20 mouse cellular contexts compared by ENCODE assay signal in the genomic region with DNA sequence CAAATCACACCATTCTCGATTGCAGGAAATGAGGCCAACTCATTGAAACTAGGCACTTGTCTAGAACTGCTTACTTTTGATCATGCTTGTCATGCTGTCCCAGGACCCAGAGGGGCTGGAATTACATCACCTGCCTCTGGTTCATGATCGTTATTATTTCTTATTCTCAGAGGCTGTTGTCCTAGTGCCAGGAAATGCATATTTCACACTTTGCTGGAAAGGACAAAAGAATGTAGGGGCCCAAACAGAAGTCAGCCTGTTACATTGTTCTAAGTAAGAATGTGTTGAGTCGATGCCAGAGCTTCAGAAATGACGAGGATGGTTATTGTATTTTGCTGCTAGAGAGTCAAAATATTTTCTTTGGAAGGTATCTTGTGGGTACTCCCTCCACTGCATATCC.
DNase-seq lines count a peak whose midpoint lies in the region; ATAC-seq and TF ChIP-seq lines count a peak whose summit lies in the region.
"Had no signal": no experiment of that assay in that cellular context is flagged by ENCODE, and none has a peak within 500 bp of the region (broad histone marks: within the 10 kb centered on the region; RNA-seq: fewer than 3 reads in every experiment).

No protein-coding gene starts in this region.

- no peak for ATAC-seq in heart, postnatal 0 days (ENCODE audit: insufficient read depth, low read depth)
- ATAC-seq in lung, postnatal 0 days, result peak; percentile 26; the same call in 1 of the 2 replicates
- ATAC-seq: forebrain, embryonic 14.5 days; hindbrain, embryonic 16.5 days; inflammation-experienced regulatory T-cells, adult 6 months had no signal

- H3K27ac ChIP-seq in heart, postnatal 0 days (ENCODE audit: low read depth), result no peak overlapping the region
- no peak overlapping the region for H3K27ac ChIP-seq in lung, postnatal 0 days (ENCODE audit: low read length)
- no peak overlapping the region for H3K27ac ChIP-seq in midbrain, embryonic 10.5 days (replicated peaks)
- H3K27ac ChIP-seq: forebrain, embryonic 10.5 days; gastrocnemius, adult 2 months; hindbrain, embryonic 12.5 days had no signal

- H3K27me3 ChIP-seq in heart, postnatal 0 days (ENCODE audit: control insufficient read depth, insufficient read depth, low read length), result no peaks in the 10 kb centered on the region
- no peaks in the 10 kb centered on the region for H3K27me3 ChIP-seq in lung, postnatal 0 days (replicated peaks; ENCODE audit: insufficient read depth, low read length)
- H3K27me3 ChIP-seq in midbrain, embryonic 10.5 days (ENCODE audit: low read depth, poor library complexity, severe bottlenecking), result no peaks in the 10 kb centered on the region
- H3K27me3 ChIP-seq: embryonic facial prominence, embryonic 13.5 days; hindbrain, embryonic 12.5 days had no signal

- H3K4me2 ChIP-seq in heart, postnatal 0 days (ENCODE audit: low read depth, low read length), result no peak overlapping the region
- H3K4me2 ChIP-seq in lung, postnatal 0 days (replicated peaks; ENCODE audit: low read depth, low read length), result no peak overlapping the region
- H3K4me2 ChIP-seq: embryonic facial prominence, embryonic 13.5 days; heart, embryonic 11.5 days; hindbrain, embryonic 12.5 days had no signal

- peak; percentile 11 for DNase-seq in heart, postnatal 0 days (ENCODE audit: low spot score)
- no peak for DNase-seq in heart, adult 11 months
- DNase-seq in lung, postnatal 0 days (ENCODE audit: low spot score), result peak; percentile 47
- no peak for DNase-seq in lung, adult 18-20 months
- DNase-seq in fat pad, adult 2 months (ENCODE audit: extremely low read depth, low read depth, low spot score), result peak; percentile 18
- no peak for DNase-seq in midbrain, embryonic 10.5 days (ENCODE audit: low spot score)
- DNase-seq: adrenal gland, postnatal 14 days; cerebellum, adult 11-12 months; cerebellum, adult 9-10 months; cerebellum, postnatal 25 days; gastrocnemius, adult 2 months; gastrocnemius, postnatal 25 days; heart, postnatal 4 days had no signal

- peaks cover 2% of the 10 kb centered on the region; the same call in 1 of the 2 replicates for H3K4me1 ChIP-seq in heart, postnatal 0 days (ENCODE audit: control insufficient read depth, insufficient read depth)
- peaks cover 8% of the 10 kb centered on the region for H3K4me1 ChIP-seq in lung, postnatal 0 days (ENCODE audit: insufficient read depth, low read depth, low read length)
- no peaks in the 10 kb centered on the region for H3K4me1 ChIP-seq in midbrain, embryonic 10.5 days
- H3K4me1 ChIP-seq: embryonic facial prominence, embryonic 13.5 days; hindbrain, embryonic 12.5 days had no signal

- H3K9ac ChIP-seq in heart, postnatal 0 days (replicated peaks; ENCODE audit: low read depth, low read length), result no peak overlapping the region
- H3K9ac ChIP-seq in lung, postnatal 0 days (replicated peaks; ENCODE audit: low read depth), result no peak overlapping the region
- H3K9ac ChIP-seq: embryonic facial prominence, embryonic 13.5 days; hindbrain, embryonic 12.5 days had no signal

- no peak overlapping the region for H3K4me3 ChIP-seq in heart, postnatal 0 days (ENCODE audit: low read depth, low read length)
- no peak overlapping the region for H3K4me3 ChIP-seq in lung, postnatal 0 days (ENCODE audit: low read depth, low read length)
- H3K4me3 ChIP-seq in midbrain, embryonic 10.5 days, result no peak overlapping the region
- H3K4me3 ChIP-seq: embryonic facial prominence, embryonic 13.5 days; forebrain, embryonic 10.5 days; gastrocnemius, adult 2 months; hindbrain, embryonic 12.5 days had no signal

- 29% methylated on average over 4 of the region's 4 CpGs for WGBS in heart, postnatal 0 days
- WGBS in lung, postnatal 0 days, result 20% methylated on average over 4 of the region's 4 CpGs
- WGBS in midbrain, embryonic 10.5 days, result 86% methylated on average over 4 of the region's 4 CpGs

- TF ChIP-seq CTCF in heart, postnatal 0 days (IDR thresholded peaks at IDR 0.05; ENCODE audit: low read depth), result no peak
- no peak for TF ChIP-seq CTCF in lung, postnatal 0 days (IDR thresholded peaks at IDR 0.05)

- no peaks in the 10 kb centered on the region for H3K9me3 ChIP-seq in heart, postnatal 0 days (replicated peaks; ENCODE audit: control insufficient read depth, low read length)
- no peaks in the 10 kb centered on the region for H3K9me3 ChIP-seq in lung, postnatal 0 days (ENCODE audit: low read length)
- no peaks in the 10 kb centered on the region for H3K9me3 ChIP-seq in midbrain, embryonic 10.5 days (replicated peaks)
- H3K9me3 ChIP-seq: embryonic facial prominence, embryonic 13.5 days; forebrain, embryonic 10.5 days; hindbrain, embryonic 12.5 days had no signal

- no peak for TF ChIP-seq EP300 in heart, postnatal 0 days (IDR thresholded peaks at IDR 0.05; ENCODE audit: low read depth)
- 0 out of 2 replicates have a peak, but pooled peaks have one; percentile 13 for TF ChIP-seq EP300 in lung, postnatal 0 days (IDR thresholded peaks at IDR 0.05)

- H3K36me3 ChIP-seq in heart, postnatal 0 days (replicated peaks; ENCODE audit: control insufficient read depth, insufficient read depth, low read length), result no peaks in the 10 kb centered on the region
- no peaks in the 10 kb centered on the region for H3K36me3 ChIP-seq in lung, postnatal 0 days (ENCODE audit: insufficient read depth, low read length)
- no peaks in the 10 kb centered on the region for H3K36me3 ChIP-seq in midbrain, embryonic 10.5 days
- H3K36me3 ChIP-seq: embryonic facial prominence, embryonic 13.5 days; forebrain, embryonic 10.5 days; hindbrain, embryonic 12.5 days had no signal

Comparison
In these comparisons a context has a peak if more than half of its experiments do, and no peak if none do; other contexts are left out.
1. DNase-seq: peak in heart, postnatal 0 days (single experiment), lung, postnatal 0 days (single experiment) and fat pad, adult 2 months (single experiment); none in heart, adult 11 months (single experiment), lung, adult 18-20 months (0 of 2) and midbrain, embryonic 10.5 days (single experiment).